Mouse (Mus musculus) CH12.LX (cell line): ENCODE results near the gene Wee1. TPM values are rescaled to one million over a fixed set of nuclear protein-coding genes. Genes with fewer than 3 reads are reported as not detected.

ENCODE experiments used
- DNase-seq: peaks from one replicate; pipeline ENCODE4 v3.0.0-alpha.2; 2013; ENCODE audit errors: extremely low read depth
- H3K27ac ChIP-seq: 2 replicates; pipeline ENCODE4 v1.5.1; 2012; ENCODE audit warnings: low read depth, mild to moderate bottlenecking, control low read depth, moderate library complexity; ENCODE audit not compliant: insufficient read depth
- H3K27me3 ChIP-seq: replicated peaks from 2 replicates; pipeline ENCODE3; 2012; ENCODE audit warnings: inconsistent platforms
- H3K36me3 ChIP-seq, 2 experiments: replicated peaks in 1 of 2; 2 replicates each; pipeline versions ENCODE3 to v1.6.1; 2012; ENCODE audit warnings: inconsistent platforms in 1 of 2, low read length in 1 of 2, mild to moderate bottlenecking in 1 of 2, mixed read lengths in 1 of 2, moderate library complexity in 1 of 2; ENCODE audit not compliant: control insufficient read depth in 1 of 2, insufficient read depth in 1 of 2
- H3K4me1 ChIP-seq, 2 experiments: 2 replicates each; pipeline ENCODE4 v1.6.1; 2012; ENCODE audit warnings: inconsistent platforms in 1 of 2, moderate library complexity in 1 of 2; ENCODE audit not compliant: insufficient read depth in 2 of 2, control insufficient read depth in 1 of 2
- H3K4me2 ChIP-seq: 2 replicates; pipeline ENCODE4 v1.6.1; 2012; ENCODE audit warnings: low read depth, mild to moderate bottlenecking, control low read depth; ENCODE audit not compliant: poor library complexity, insufficient read depth, severe bottlenecking
- H3K4me3 ChIP-seq, 3 experiments: fragments of 150-350 bp in 1 of 3; sonication (generic) in 1 of 3; replicated peaks in 1 of 3; 2 replicates each; pipeline versions ENCODE3 to v1.5.1; 2011 to 2012; ENCODE audit warnings: low read depth in 2 of 3, low read length in 2 of 3, mild to moderate bottlenecking in 2 of 3, moderate library complexity in 2 of 3, control low read depth in 1 of 3, improper control_type of control experiment in 1 of 3, inconsistent platforms in 1 of 3, mixed read lengths in 1 of 3; ENCODE audit not compliant: poor library complexity in 1 of 3
- H3K79me2 ChIP-seq: replicated peaks from 2 replicates; pipeline ENCODE4 v1.6.1; 2012; ENCODE audit warnings: mild to moderate bottlenecking, moderate library complexity; ENCODE audit not compliant: control insufficient read depth, poor library complexity, insufficient read depth, severe bottlenecking; ENCODE audit errors: extremely low read depth
- H3K9ac ChIP-seq: 2 replicates; pipeline ENCODE4 v1.6.1; 2012; ENCODE audit warnings: low read depth, mild to moderate bottlenecking, control low read depth, moderate library complexity; ENCODE audit not compliant: insufficient read depth
- H3K9me3 ChIP-seq: replicated peaks from 2 replicates; pipeline ENCODE3; 2012; ENCODE audit warnings: low read length, inconsistent platforms, mixed read lengths
- BHLHE40 ChIP-seq: IDR thresholded peaks from 2 replicates; pipeline ENCODE4 v1.6.1; 2011; ENCODE audit warnings: mild to moderate bottlenecking, low read depth, low read length, improper control_type of control experiment
- CHD1 ChIP-seq: IDR thresholded peaks from 2 replicates; pipeline ENCODE4 v1.6.1; 2012; ENCODE audit warnings: low read depth, low read length, improper control_type of control experiment, inconsistent platforms
- CTCF ChIP-seq, 2 experiments: IDR thresholded peaks in 1 of 2; conservative IDR thresholded peaks in 1 of 2; 2 replicates each; pipeline ENCODE4 v1.5.1; 2011 to 2012; ENCODE audit warnings: low read depth in 2 of 2, low read length in 2 of 2, improper control_type of control experiment in 1 of 2, inconsistent platforms in 1 of 2, mild to moderate bottlenecking in 1 of 2, moderate library complexity in 1 of 2
- E2F4 ChIP-seq: IDR thresholded peaks from 2 replicates; pipeline ENCODE4 v1.6.1; 2011; ENCODE audit warnings: low read depth, low read length, improper control_type of control experiment; ENCODE audit not compliant: insufficient replicate concordance
- ELF1 ChIP-seq: IDR thresholded peaks from 2 replicates; pipeline ENCODE4 v1.6.1; 2014; ENCODE audit warnings: low read depth, mild to moderate bottlenecking, inconsistent platforms, low read length, improper control_type of control experiment
- EP300 ChIP-seq: IDR thresholded peaks from 2 replicates; pipeline ENCODE4 v1.6.1; 2011; ENCODE audit warnings: low read length, improper control_type of control experiment
- ETS1 ChIP-seq: conservative IDR thresholded peaks from 2 replicates; pipeline ENCODE4 v1.6.1; 2012; ENCODE audit warnings: low read depth, mild to moderate bottlenecking, inconsistent platforms, low read length, improper control_type of control experiment, moderate library complexity
- GABPA ChIP-seq: IDR thresholded peaks from 2 replicates; pipeline ENCODE4 v1.6.1; 2012; ENCODE audit warnings: low read depth, low read length, improper control_type of control experiment, inconsistent platforms; ENCODE audit not compliant: insufficient replicate concordance
- HCFC1 ChIP-seq: IDR thresholded peaks from 2 replicates; pipeline ENCODE4 v1.6.1; 2012; ENCODE audit warnings: low read depth, mild to moderate bottlenecking, inconsistent platforms, low read length, improper control_type of control experiment
- IRF4 ChIP-seq: IDR thresholded peaks from 2 replicates; pipeline ENCODE4 v1.6.1; 2014; ENCODE audit warnings: low read depth, mild to moderate bottlenecking, inconsistent platforms, low read length, improper control_type of control experiment
- JUN ChIP-seq: IDR thresholded peaks from 2 replicates; pipeline ENCODE4 v1.6.1; 2011; ENCODE audit warnings: low read depth, mild to moderate bottlenecking, low read length, improper control_type of control experiment, moderate library complexity; ENCODE audit not compliant: insufficient read depth
- JUND ChIP-seq: conservative IDR thresholded peaks from 2 replicates; pipeline ENCODE4 v1.6.1; 2011; ENCODE audit warnings: low read depth, low read length, improper control_type of control experiment
- MAFK ChIP-seq: IDR thresholded peaks from 2 replicates; pipeline ENCODE4 v1.6.1; 2011; ENCODE audit warnings: low read length, improper control_type of control experiment; ENCODE audit not compliant: insufficient replicate concordance
- MAX ChIP-seq: IDR thresholded peaks from 2 replicates; pipeline ENCODE4 v1.6.1; 2011; ENCODE audit warnings: low read length, improper control_type of control experiment
- MXI1 ChIP-seq: IDR thresholded peaks from 2 replicates; pipeline ENCODE4 v1.6.1; 2011; ENCODE audit warnings: mild to moderate bottlenecking, low read depth, low read length, improper control_type of control experiment
- MYC ChIP-seq: IDR thresholded peaks from 2 replicates; pipeline ENCODE4 v1.6.1; 2011; ENCODE audit warnings: low read depth, mild to moderate bottlenecking, improper control_type of control experiment, low read length
- NELFE ChIP-seq: IDR thresholded peaks from 2 replicates; pipeline ENCODE4 v1.6.1; 2011; ENCODE audit warnings: low read depth, low read length, improper control_type of control experiment
- NRF1 ChIP-seq: IDR thresholded peaks from 2 replicates; pipeline ENCODE4 v1.6.1; 2014; ENCODE audit warnings: low read depth, mild to moderate bottlenecking, inconsistent platforms, low read length, improper control_type of control experiment, moderate library complexity
- PAX5 ChIP-seq: IDR thresholded peaks from 2 replicates; pipeline ENCODE4 v1.6.1; 2012; ENCODE audit warnings: low read length, inconsistent platforms, mixed read lengths
- POLR2A ChIP-seq: IDR thresholded peaks from 2 replicates; pipeline ENCODE4 v1.6.1; 2011; ENCODE audit warnings: low read depth, mild to moderate bottlenecking, improper control_type of control experiment, low read length
- RAD21 ChIP-seq: IDR thresholded peaks from 2 replicates; pipeline ENCODE4 v1.6.1; 2011; ENCODE audit warnings: low read depth, mild to moderate bottlenecking, low read length, improper control_type of control experiment, moderate library complexity
- SIN3A ChIP-seq: IDR thresholded peaks from 2 replicates; pipeline ENCODE4 v1.6.1; 2012; ENCODE audit warnings: low read length, improper control_type of control experiment, inconsistent platforms
- SMC3 ChIP-seq: IDR thresholded peaks from 2 replicates; pipeline ENCODE4 v1.6.1; 2011; ENCODE audit warnings: low read depth, low read length, improper control_type of control experiment
- TBP ChIP-seq: conservative IDR thresholded peaks from 2 replicates; pipeline ENCODE4 v1.6.1; 2011; ENCODE audit warnings: low read depth, low read length, improper control_type of control experiment
- TCF12 ChIP-seq: IDR thresholded peaks from 2 replicates; pipeline ENCODE4 v1.6.1; 2014; ENCODE audit warnings: low read depth, mild to moderate bottlenecking, inconsistent platforms, low read length, improper control_type of control experiment
- USF1 ChIP-seq: IDR thresholded peaks from 2 replicates; pipeline ENCODE4 v1.6.1; 2014; ENCODE audit warnings: low read depth, mild to moderate bottlenecking, inconsistent platforms, low read length, improper control_type of control experiment
- ZKSCAN1 ChIP-seq: IDR thresholded peaks from 2 replicates; pipeline ENCODE4 v1.6.1; 2012; ENCODE audit warnings: low read depth, inconsistent platforms, low read length, improper control_type of control experiment, borderline replicate concordance
- ZMIZ1 ChIP-seq: IDR thresholded peaks from 2 replicates; pipeline ENCODE4 v1.6.1; 2012; ENCODE audit warnings: low read depth, mild to moderate bottlenecking, inconsistent platforms, low read length, improper control_type of control experiment
- ZNF384 ChIP-seq: IDR thresholded peaks from 2 replicates; pipeline ENCODE4 v1.6.1; 2012; ENCODE audit warnings: low read depth, low read length, improper control_type of control experiment, inconsistent platforms
- dilution Hi-C: fragments of 300-500 bp; cut with MboI; formaldehyde crosslinking; loops from 2 replicates; pipeline ENCODE4 v1.14.3; 2020; ENCODE audit warnings: low sequenced_read_pairs; ENCODE audit not compliant: extremely low pct_unique_long_range_greater_than_20kb, extremely low pct_ligation_motif_present
- in situ Hi-C: fragments of 300-500 bp; cut with MboI; formaldehyde crosslinking; loops from 3 replicates; pipeline ENCODE4 v1.14.3; 2019; ENCODE audit warnings: low sequenced_read_pairs, low pct_ligation_motif_present, low pct_unique_long_range_greater_than_20kb, mixed read lengths
- polyA plus RNA-seq: library from polyadenylated mRNA; unstranded; fragments of >175 nt; gene quantifications from 2 replicates; pipeline ENCODE4 v1.2.1, GENCODE M21; 2012; ENCODE audit warnings: low read depth; ENCODE audit not compliant: insufficient read length
- total RNA-seq, 2 experiments: library from RNA; depleted of rRNA; stranded (reverse); fragments of 300-350 nt in 1 of 2; fragments of >200 nt in 1 of 2; gene quantifications; 2 replicates each; pipeline ENCODE4 v1.2.3; 2012 to 2014

Gene Wee1
- total and polyA plus RNA-seq, 3 experiments, result 10.1 to 30.3 (median 14.2) TPM

- no peaks in the 10 kb centered on the region for H3K36me3 ChIP-seq
- H3K27me3 ChIP-seq, result no peaks in the 10 kb centered on the region
- no peak overlapping the region; the same call in 1 of the 2 replicates for H3K9ac ChIP-seq
- no peak overlapping the region for H3K27ac ChIP-seq
- DNase-seq, result peak; percentile 31
- TF ChIP-seq SIN3A, result no peak
- TF ChIP-seq SMC3, result no peak
- no peak for TF ChIP-seq GABPA
- no peak for TF ChIP-seq CTCF (conservative IDR thresholded peaks at IDR 0.05 in 1 of 2, IDR thresholded peaks at IDR 0.05 in 1 of 2; ENCODE audit: low read depth in 2 of 2, low read length in 2 of 2)
- TF ChIP-seq ZMIZ1, result no peak
- TF ChIP-seq ZKSCAN1, result no peak
- TF ChIP-seq IRF4, result no peak
- TF ChIP-seq JUN, result no peak
- TF ChIP-seq HCFC1, result no peak
- no peak for TF ChIP-seq PAX5
- no peak for TF ChIP-seq USF1
- no peak for TF ChIP-seq RAD21
- no peak for TF ChIP-seq MXI1
- no peak for TF ChIP-seq BHLHE40
- no peak for TF ChIP-seq ZNF384
- no peak for TF ChIP-seq NRF1
- no peak for TF ChIP-seq MAX
- in situ Hi-C loops, result loop anchor here (25.0 kb wide), 1 partner anchor 281 kb away; no protein-coding TSS in a partner anchor
- no peak overlapping the region for H3K4me2 ChIP-seq
- dilution Hi-C loops, result no loop called here
- H3K4me1 ChIP-seq, result peaks cover 13 to 43% of the 10 kb centered on the region in 2 experiments
- no peaks in the 10 kb centered on the region for H3K9me3 ChIP-seq
- H3K4me3 ChIP-seq, result no peak overlapping the region
- no peaks in the 10 kb centered on the region for H3K79me2 ChIP-seq
These were observed 34.9 kb downstream of the Wee1 start for GRCm38 (mm10) chr7:110156712-110157260.

- H3K9ac ChIP-seq, result peak overlapping the region; percentile 11
- H3K27me3 ChIP-seq, result no peaks in the 10 kb centered on the region
- TF ChIP-seq SIN3A (peak; percentile 55; the same call in 1 of the 2 replicates), ZMIZ1 (0 out of 2 replicates have a peak, but pooled peaks have one; percentile 3), SMC3 (no peak), MAFK (no peak), JUND (no peak), ETS1 (peak; percentile 29; the same call in 1 of the 2 replicates), CHD1 (peak; percentile 91), MAX (no peak), ELF1 (peak; percentile 37; the same call in 1 of the 2 replicates), NELFE (0 out of 2 replicates have a peak, but pooled peaks have one; percentile 13), POLR2A (no peak), USF1 (no peak), E2F4 (0 out of 2 replicates have a peak, but pooled peaks have one; percentile 9), JUN (0 out of 2 replicates have a peak, but pooled peaks have one; percentile 7), TCF12 (no peak; the same call in 1 of the 2 replicates), TBP (peak; percentile 62; the same call in 1 of the 2 replicates), EP300 (peak; percentile 24), MYC (0 out of 2 replicates have a peak, but pooled peaks have one; percentile 22)
These were observed 35.5 kb downstream of the Wee1 start for GRCm38 (mm10) chr7:110157261-110157910.

More at GRCm38 (mm10) chr7:110157261-110157910, 35.5 kb downstream of the Wee1 start:
- Histone ChIP-seq H3K9me3 (no peaks in the 10 kb centered on the region), H3K27ac (no peak overlapping the region; the same call in 1 of the 2 replicates), H3K4me2 (peak overlapping the region; percentile 33; the same call in 1 of the 2 replicates), H3K36me3 (no peaks in the 10 kb centered on the region), H3K4me1 (peaks cover 13 to 46% of the 10 kb centered on the region in 2 experiments), H3K4me3 (no peak overlapping the region), H3K79me2 (no peaks in the 10 kb centered on the region)
- dilution Hi-C loops (no loop called here), in situ Hi-C loops (loop anchor here (25.0 kb wide), 1 partner anchor 280 kb away; no protein-coding TSS in a partner anchor)
- DNase-seq, result peak; percentile 33
